ENCODE assay signal across 23 mouse cellular contexts in the genomic region with DNA sequence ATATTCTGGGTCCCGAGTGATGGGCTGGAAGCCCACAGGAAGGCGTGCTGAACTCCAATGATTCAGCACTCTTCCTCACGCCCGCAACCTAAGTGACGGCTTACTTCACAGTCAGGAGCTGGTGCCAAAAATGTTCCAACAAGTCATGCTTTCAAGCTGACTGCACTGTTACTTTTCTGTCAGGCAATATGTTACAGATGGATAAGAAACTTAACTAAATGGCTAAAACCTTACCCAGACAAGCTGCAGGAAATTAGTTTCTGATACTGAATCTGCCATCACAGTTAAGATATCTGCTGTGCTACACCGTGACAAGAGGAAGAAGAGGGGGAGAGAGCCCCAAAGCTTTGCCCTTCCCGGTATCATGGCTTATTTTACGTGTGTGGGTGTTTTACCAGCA. TPM values are rescaled to one million over a fixed set of nuclear protein-coding genes. Genes with fewer than 3 reads are reported as not detected.
DNase-seq lines count a peak whose midpoint lies in the region; ATAC-seq lines count a peak whose summit lies in the region.
"Had no signal": no experiment of that assay in that cellular context is flagged by ENCODE, and none has a peak within 500 bp of the region (broad histone marks: within the 10 kb centered on the region; RNA-seq: fewer than 3 reads in every experiment).

No protein-coding gene starts in this region.

- H3K4me2 ChIP-seq in liver, embryonic 15.5 days, result no peak overlapping the region
- H3K4me2 ChIP-seq: embryonic facial prominence, embryonic 15.5 days; forebrain, embryonic 13.5 days; heart, embryonic 12.5 days; hindbrain, embryonic 15.5 days; intestine, embryonic 15.5 days; limb, embryonic 15.5 days; neural tube, embryonic 13.5 days had no signal

- 39% methylated on average over 8 of the region's 8 CpGs for WGBS in liver, embryonic 15.5 days (ENCODE audit: insufficient replicate concordance)

- no peak overlapping the region for H3K9ac ChIP-seq in liver, embryonic 15.5 days
- H3K9ac ChIP-seq: embryonic facial prominence, embryonic 15.5 days; forebrain, embryonic 13.5 days; heart, embryonic 12.5 days; hindbrain, embryonic 15.5 days; intestine, embryonic 15.5 days; limb, embryonic 15.5 days; neural tube, embryonic 13.5 days had no signal

- H3K27ac ChIP-seq in liver, embryonic 15.5 days (replicated peaks), result no peak overlapping the region
- H3K27ac ChIP-seq: embryonic facial prominence, embryonic 15.5 days; forebrain, embryonic 13.5 days; hindbrain, embryonic 15.5 days; intestine, embryonic 15.5 days; limb, embryonic 15.5 days; neural tube, embryonic 13.5 days had no signal

- peaks cover 97% of the 10 kb centered on the region for H3K36me3 ChIP-seq in liver, embryonic 15.5 days (replicated peaks)

- DNase-seq in layer of hippocampus, adult 9-11 months, result peak; percentile 51
- DNase-seq in layer of hippocampus, adult 11-12 months (ENCODE audit: low spot score), result no peak
- DNase-seq in MEL-GATA-1-ER (ENCODE audit: extremely low read depth, low read depth), result peak; percentile 75
- DNase-seq in urinary bladder, adult 18-20 months (ENCODE audit: low spot score in 2 of 2), result no peak
- no peak for DNase-seq in spleen, postnatal 4 days (ENCODE audit: low spot score in 2 of 2)
- DNase-seq in heart, postnatal 14 days, result no peak
- DNase-seq: adrenal gland, adult 8-10 months; cerebellum, postnatal 14 days; embryo, embryonic 11 days; kidney, postnatal 36 days; midbrain, embryonic 14.5 days; right cerebral cortex, postnatal 14 days had no signal

- intact Hi-C loops in heart, postnatal 14 days (cut with DNase I), result no loop called here

- no peak overlapping the region for H3K4me3 ChIP-seq in liver, embryonic 15.5 days (replicated peaks)
- H3K4me3 ChIP-seq: embryonic facial prominence, embryonic 15.5 days; forebrain, embryonic 13.5 days; heart, embryonic 12.5 days; hindbrain, embryonic 15.5 days; intestine, embryonic 15.5 days; limb, embryonic 15.5 days; neural tube, embryonic 13.5 days had no signal

- H3K27me3 ChIP-seq in liver, embryonic 15.5 days, result no peaks in the 10 kb centered on the region
- H3K27me3 ChIP-seq: CH12.LX; embryonic facial prominence, embryonic 15.5 days; forebrain, embryonic 13.5 days; heart, embryonic 12.5 days; hindbrain, embryonic 15.5 days; intestine, embryonic 15.5 days; limb, embryonic 15.5 days; neural tube, embryonic 13.5 days had no signal

- peak; percentile 72 for ATAC-seq in erythroblast, adult 5-6 weeks (replicated peaks; ENCODE audit: low FRiP score, poor library complexity, severe bottlenecking)
- peak; percentile 54; the same call in 1 of the 2 replicates for ATAC-seq in liver, embryonic 15.5 days (ENCODE audit: insufficient read depth)
- ATAC-seq: forebrain, embryonic 13.5 days; intestine, embryonic 15.5 days; lung, postnatal 0 days had no signal

- H3K4me1 ChIP-seq in liver, embryonic 15.5 days (replicated peaks), result peaks cover 19% of the 10 kb centered on the region
- H3K4me1 ChIP-seq: embryonic facial prominence, embryonic 15.5 days; heart, embryonic 12.5 days; intestine, embryonic 15.5 days; limb, embryonic 15.5 days had no signal

- no peaks in the 10 kb centered on the region for H3K9me3 ChIP-seq in liver, embryonic 15.5 days (replicated peaks)
- H3K9me3 ChIP-seq: embryonic facial prominence, embryonic 15.5 days; forebrain, embryonic 13.5 days; heart, embryonic 12.5 days; hindbrain, embryonic 15.5 days; intestine, embryonic 15.5 days; limb, embryonic 15.5 days; neural tube, embryonic 13.5 days had no signal

RNA-seq across cellular contexts. Expression of gene Rpa1, which starts 34.3 kb away (rescaled TPM):
- total RNA-seq in erythroblast, adult 5-6 weeks (2015; ENCODE audit: low replicate concordance), result 7.5 and 15.7 TPM in 2 replicates
- 47.8 and 64.4 TPM in 2 replicates for total RNA-seq in erythroblast, adult 5-6 weeks (2017; ENCODE audit: low replicate concordance)
- polyA plus RNA-seq in liver, embryonic 15.5 days (2015; fragmentation: Nextera tagmentation; extraction: Ambion mirVana), result 81.9 and 88.4 TPM in 2 replicates
- total RNA-seq in heart, postnatal 14 days (2021), result 10 to 100 TPM; 66.9 to 70.5 TPM

RNA-seq across cellular contexts. Expression of gene Smyd4, which starts 34.4 kb away (rescaled TPM):
- 4.0 and 8.5 TPM in 2 replicates for total RNA-seq in erythroblast, adult 5-6 weeks (2015; ENCODE audit: low replicate concordance)
- 1.4 and 2.9 TPM in 2 replicates for total RNA-seq in erythroblast, adult 5-6 weeks (2017; ENCODE audit: low replicate concordance)
- polyA plus RNA-seq in liver, embryonic 15.5 days (2015; fragmentation: Nextera tagmentation; extraction: Ambion mirVana), result 3.4 and 4.0 TPM in 2 replicates
- total RNA-seq in heart, postnatal 14 days (2021), result 1 to 10 TPM; 4.2 to 4.6 TPM

Comparison
In these comparisons a context has a peak if more than half of its experiments do, and no peak if none do; other contexts are left out.
1. DNase-seq: peak in layer of hippocampus, adult 9-11 months (single experiment) and MEL-GATA-1-ER (single experiment); none in layer of hippocampus, adult 11-12 months (single experiment), urinary bladder, adult 18-20 months (0 of 2), spleen, postnatal 4 days (0 of 2) and heart, postnatal 14 days (0 of 2).